Mouse (Mus musculus) layer of hippocampus, adult 8-10 months (tissue): ENCODE results near the gene Pank4. TPM values are rescaled to one million over a fixed set of nuclear protein-coding genes. Genes with fewer than 3 reads are reported as not detected.

Source experiments
- DNase-seq, 2 experiments: peaks; one replicate each; pipeline ENCODE4 v3.0.0; 2022; ENCODE audit warnings: low spot score in 2 of 2
- total RNA-seq, 4 experiments: library from RNA; stranded (reverse); gene quantifications; 2 replicates each; pipeline ENCODE4 v1.2.4; 2022

Gene Pank4
- total RNA-seq, 4 experiments from 2014 or later: 34.4 to 46.8 (median 42.3) TPM

GRCm38 (mm10) chr4:154967173-154967572 is 3.2 kb downstream of the Pank4 start:
- DNase-seq: peak in 1 of 2 experiments; percentile 65

- no peak for DNase-seq
Measured at GRCm38 (mm10) chr4:154972546-154972945, 8.6 kb downstream of the Pank4 start.

GRCm38 (mm10) chr4:154974163-154974611 is 10.3 kb downstream of the Pank4 start:
- no peak for DNase-seq

- DNase-seq: no peak
Measured at GRCm38 (mm10) chr4:154980110-154980509, 16.2 kb downstream of the Pank4 start.

- no peak for DNase-seq
Measured at GRCm38 (mm10) chr4:154981076-154981475, 17.2 kb downstream of the Pank4 start.

DNA sequence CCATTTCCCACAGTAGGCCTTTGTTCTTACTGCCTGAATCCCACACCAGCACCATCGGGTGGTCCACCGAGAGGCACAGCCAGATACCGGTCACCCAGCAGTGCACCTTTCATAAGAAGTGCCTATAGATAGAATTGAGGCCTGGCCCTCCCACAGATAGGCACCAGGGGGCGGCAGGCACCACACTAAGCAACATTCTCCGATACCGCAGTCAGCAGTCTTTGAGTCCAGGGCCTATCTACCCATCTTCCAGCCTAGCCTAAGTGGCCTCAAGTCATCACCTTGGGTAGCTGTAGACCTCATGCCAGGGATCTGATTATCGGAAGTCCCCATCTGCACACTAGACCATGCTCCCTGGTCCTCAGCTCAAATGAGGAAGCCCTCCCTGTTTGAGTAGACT is 17.6 kb downstream of the Pank4 start:
- peak; percentile 56 to 80 for DNase-seq

GRCm38 (mm10) chr4:154982247-154983120 is 18.6 kb downstream of the Pank4 start:
- DNase-seq: no peak

DNA sequence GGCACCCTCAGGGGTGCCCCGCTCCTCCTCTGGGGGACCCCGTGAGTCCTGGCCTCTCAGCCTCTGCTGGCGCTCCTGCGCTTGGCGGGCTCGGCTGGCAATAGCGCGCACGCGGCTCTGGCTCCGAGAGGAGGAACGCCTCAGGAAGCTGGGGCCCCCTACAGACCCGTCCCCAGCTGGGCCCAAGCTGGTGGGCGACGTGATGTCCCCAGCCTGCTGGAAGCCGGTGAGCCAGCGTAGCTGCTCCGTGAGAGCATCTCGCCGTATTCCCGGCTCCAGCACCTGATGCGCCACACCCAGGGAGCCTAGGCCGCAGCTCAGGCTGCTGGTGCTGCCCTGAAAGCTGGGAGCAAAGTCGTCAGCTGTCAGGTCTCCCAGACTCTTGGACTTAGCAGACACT is 19.8 kb downstream of the Pank4 start:
- no peak for DNase-seq

- DNase-seq: no peak
Measured at GRCm38 (mm10) chr4:154985151-154985777, 21.3 kb downstream of the Pank4 start.

DNA sequence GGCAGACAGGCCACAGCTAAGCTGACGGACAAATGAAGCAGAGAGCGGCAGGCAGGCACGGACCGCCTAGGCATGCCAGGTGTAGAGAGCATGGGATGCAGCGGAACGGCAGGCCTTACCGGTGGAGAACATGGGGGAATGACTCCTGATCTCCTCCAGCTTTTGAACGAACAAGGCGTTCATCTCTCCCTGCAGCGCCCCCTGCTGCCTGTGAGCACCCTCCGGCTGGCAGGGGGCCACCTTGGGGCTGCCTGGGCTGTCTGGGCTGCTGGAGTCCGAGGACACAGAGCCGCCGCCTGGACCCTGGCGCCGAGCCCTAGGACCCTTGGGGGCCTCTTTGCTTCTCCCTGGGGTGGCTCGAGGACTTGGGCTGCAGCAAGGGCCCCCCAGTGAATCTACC is 22.2 kb downstream of the Pank4 start:
- DNase-seq: peak; percentile 66 to 80

DNA sequence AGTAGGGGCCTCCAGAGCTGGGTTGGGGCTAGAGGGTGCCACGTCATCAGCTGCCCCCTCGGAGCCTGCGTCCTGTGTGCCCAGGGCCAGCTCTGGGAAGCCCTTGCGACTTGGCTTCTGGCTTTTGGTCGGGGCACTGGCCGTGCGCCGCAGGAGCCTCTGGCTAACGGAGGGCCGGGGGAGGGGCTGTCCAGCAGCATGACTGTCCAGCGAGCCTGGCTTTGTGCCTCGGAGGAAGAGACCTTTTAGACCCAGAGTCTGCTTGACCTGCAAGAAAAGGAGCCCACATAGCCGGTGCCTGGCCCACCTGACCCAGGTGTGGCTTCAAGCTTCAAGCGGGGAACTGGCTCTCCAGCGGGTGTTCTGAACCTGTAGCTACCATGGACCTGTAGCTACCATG is 22.8 kb downstream of the Pank4 start:
- DNase-seq: no peak

- no peak for DNase-seq
Measured at GRCm38 (mm10) chr4:154994876-154995275, 31.0 kb downstream of the Pank4 start.

- DNase-seq: no peak
Measured at GRCm38 (mm10) chr4:154996572-154997154, 32.7 kb downstream of the Pank4 start.

DNA sequence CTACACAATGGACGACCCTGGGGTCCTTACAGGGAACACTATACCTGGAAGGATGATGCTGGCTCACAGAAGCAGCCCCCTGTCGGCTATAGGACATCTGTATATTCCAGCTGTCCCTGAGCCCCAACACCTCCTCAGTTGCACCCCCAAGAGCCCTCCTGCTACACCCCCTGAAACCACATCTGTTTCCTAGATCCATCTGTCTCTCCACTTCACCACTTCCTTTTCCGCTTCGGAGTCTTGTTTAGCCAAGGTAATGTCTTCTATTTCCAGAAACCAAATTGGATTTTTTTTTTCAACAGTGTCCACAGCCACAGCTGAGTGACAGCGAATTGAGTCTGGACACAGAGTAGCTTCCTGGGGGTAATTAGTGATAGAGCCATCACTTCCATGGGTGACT is 35.5 kb downstream of the Pank4 start:
- DNase-seq: no peak

GRCm38 (mm10) chr4:155005278-155005677 is 41.4 kb downstream of the Pank4 start:
- DNase-seq: no peak

- DNase-seq: no peak
Measured at GRCm38 (mm10) chr4:155006296-155006695, 42.4 kb downstream of the Pank4 start.

- DNase-seq: no peak
Measured at GRCm38 (mm10) chr4:155007641-155008040, 43.7 kb downstream of the Pank4 start.

DNA sequence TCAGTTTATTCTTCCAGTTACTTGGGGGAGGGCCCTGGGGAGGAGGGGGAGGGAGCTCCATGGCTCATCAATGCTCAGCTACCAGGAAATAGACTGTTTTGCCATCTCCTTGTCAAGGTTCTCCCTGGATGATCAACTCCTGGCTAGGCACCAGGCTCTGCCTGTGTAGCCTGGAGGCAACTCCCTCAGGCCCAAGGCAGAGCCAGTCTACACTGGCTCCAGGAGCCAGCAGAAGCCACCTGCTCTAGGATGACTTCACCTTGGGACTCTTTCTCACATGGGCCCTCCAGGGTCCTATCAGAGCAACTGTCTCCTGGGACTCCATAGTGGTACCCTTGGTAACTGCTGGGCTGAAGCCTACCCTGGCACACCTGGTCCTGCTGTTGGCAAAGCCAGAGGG is 44.2 kb downstream of the Pank4 start:
- no peak for DNase-seq

GRCm38 (mm10) chr4:155009216-155009615 is 45.3 kb downstream of the Pank4 start:
- no peak for DNase-seq

- peak; percentile 60 to 69 for DNase-seq
Measured at GRCm38 (mm10) chr4:155010870-155011269, 46.9 kb downstream of the Pank4 start.

DNA sequence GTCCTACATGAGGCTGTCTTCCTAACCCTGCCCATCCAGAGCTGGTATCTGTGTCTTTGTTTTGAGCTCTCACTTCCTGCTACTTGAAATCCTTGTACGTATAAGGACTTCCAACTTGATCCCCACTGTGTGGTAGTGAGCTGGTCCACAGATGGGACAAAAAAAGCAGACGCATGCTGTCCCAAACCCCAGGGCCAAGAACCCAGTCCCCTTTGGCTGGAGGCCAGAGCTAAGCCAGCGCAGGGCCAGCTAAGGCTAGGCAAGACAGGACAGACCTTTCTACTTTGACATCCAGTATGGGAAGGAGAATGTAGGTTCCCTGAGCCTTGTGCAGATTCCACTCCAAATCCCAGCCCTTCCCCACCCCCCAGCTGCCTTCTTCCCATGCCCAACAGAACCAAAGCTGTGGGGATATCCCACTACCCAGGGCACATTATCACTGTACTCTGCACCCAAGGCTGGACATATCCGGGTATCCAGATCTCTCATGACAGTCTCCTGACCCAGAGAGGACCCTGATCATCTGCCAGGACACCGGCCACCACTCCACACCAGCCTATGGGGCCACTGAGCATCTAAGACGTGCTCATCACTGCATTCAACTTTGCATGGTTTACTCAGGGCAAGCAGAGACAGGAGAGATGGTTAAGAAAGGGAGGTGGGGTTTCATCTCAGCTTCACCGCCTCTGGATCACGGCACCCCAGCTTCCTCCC is 47.5 kb downstream of the Pank4 start:
- no peak for DNase-seq

GRCm38 (mm10) chr4:155012115-155012514 is 48.2 kb downstream of the Pank4 start:
- peak; percentile 52 to 55 for DNase-seq
